Mouse (Mus musculus) heart, postnatal 14 days (tissue): ENCODE measurements around the gene Cpn1. TPM values are rescaled to one million over a fixed set of nuclear protein-coding genes. Genes with fewer than 3 reads are reported as not detected.

Experiments used
- DNase-seq, 2 experiments: peaks; one replicate each; pipeline ENCODE4 v3.0.0; 2021 to 2022
- intact Hi-C: fragments of 180-260 bp; cut with DNase I; formaldehyde crosslinking; loops from one replicate; pipeline ENCODE4 v1.15.1; 2025
- total RNA-seq, 2 experiments: library from RNA; stranded (reverse); gene quantifications; 2 replicates each; pipeline ENCODE4 v1.2.3; 2021

Cpn1 gene
- total RNA-seq, 2 experiments from 2014 or later: 0.12 TPM; not detected in 1

GRCm38 (mm10) chr19:43916586-43917405 lies 69.6 kb downstream of the Cpn1 start:
- intact Hi-C loops: no loop called here
- DNase-seq: peak in 1 of 2 experiments; percentile 23

GRCm38 (mm10) chr19:43915431-43915830 lies 70.9 kb downstream of the Cpn1 start:
- no peak for DNase-seq
- intact Hi-C loops: no loop called here

- intact Hi-C loops: no loop called here
Observed at GRCm38 (mm10) chr19:43914986-43915385, 71.4 kb downstream of the Cpn1 start.

GRCm38 (mm10) chr19:43912775-43913486 lies 73.4 kb downstream of the Cpn1 start:
- DNase-seq: no peak
- intact Hi-C loops: no loop called here

More at GRCm38 (mm10) chr19:43914986-43915385, 71.4 kb downstream of the Cpn1 start:
- DNase-seq: no peak

GRCm38 (mm10) chr19:43906492-43906891 lies 79.9 kb downstream of the Cpn1 start:
- no peak for DNase-seq
- intact Hi-C loops: loop anchor here (2.0 to 5.0 kb wide), 3 partner anchors 36 to 74 kb away; partner anchors contain the start of gene Dnmbp

Other genes starting within 250 kb of the Cpn1 start
- 10 to 100 TPM in 1 of 2 experiments, 1 to 10 TPM in 1; 9.5 to 12.7 TPM for gene Cutc, start 233.6 kb downstream of the Cpn1 start, total RNA-seq
- gene Cox15, start 233.6 kb downstream of the Cpn1 start, total RNA-seq: 10 to 100 TPM; 29.5 to 34.6 TPM
- gene Abcc2, start 204.4 kb downstream of the Cpn1 start, total RNA-seq: not detected
- gene Dnmbp, start 46.4 kb downstream of the Cpn1 start, total RNA-seq: 1 to 10 TPM; 8.3 to 9.9 TPM
- gene Cyp2c23, start 42.7 kb upstream of the Cpn1 start, total RNA-seq: under 1 TPM in 1 of 2 experiments, not detected in 1; 0.15 TPM
- 1 to 10 TPM; 6.0 to 7.3 TPM for gene Erlin1, start 83.2 kb upstream of the Cpn1 start, total RNA-seq
- 10 to 100 TPM; 30.2 to 34.0 TPM for gene Chuk, start 120.9 kb upstream of the Cpn1 start, total RNA-seq
- 10 to 100 TPM in 1 of 2 experiments, 1 to 10 TPM in 1; 9.0 to 11.6 TPM for gene Cwf19l1, start 149.3 kb upstream of the Cpn1 start, total RNA-seq
- 10 to 100 TPM; 12.9 to 15.6 TPM for gene Bloc1s2, start 159.9 kb upstream of the Cpn1 start, total RNA-seq
- not detected for gene Pkd2l1, start 205.9 kb upstream of the Cpn1 start, total RNA-seq
- not detected for gene Scd3, start 216.7 kb upstream of the Cpn1 start, total RNA-seq